Mouse (Mus musculus): ENCODE measurements around the gene Afap1l2.

The Afap1l2 gene

DNA sequence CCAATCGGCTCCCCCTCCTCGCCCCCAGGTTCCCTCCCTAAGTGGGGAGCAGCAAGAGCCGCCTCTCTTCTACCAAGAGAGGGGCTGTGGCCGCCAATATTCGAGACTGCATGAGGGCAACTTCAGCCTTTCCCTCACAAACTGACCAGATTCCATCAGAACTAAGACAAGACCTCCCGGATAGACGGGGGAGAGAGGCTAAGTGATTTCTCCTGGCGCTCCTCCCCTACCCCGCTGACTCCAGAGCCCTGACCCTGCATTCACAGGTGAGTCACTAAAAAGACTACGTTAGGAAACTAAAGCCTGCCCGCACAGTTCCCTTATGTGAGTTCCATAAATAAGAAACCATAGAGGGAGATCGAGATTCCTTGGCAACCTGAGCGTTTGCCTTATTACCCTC is 1.2 kb downstream of the Afap1l2 start:
- peak in 1 of 2 experiments; percentile 51 for DNase-seq

GRCm38 (mm10) chr19:57005062-57005461 is 3.0 kb downstream of the Afap1l2 start:
- DNase-seq = peak in 1 of 2 experiments; percentile 52

DNA sequence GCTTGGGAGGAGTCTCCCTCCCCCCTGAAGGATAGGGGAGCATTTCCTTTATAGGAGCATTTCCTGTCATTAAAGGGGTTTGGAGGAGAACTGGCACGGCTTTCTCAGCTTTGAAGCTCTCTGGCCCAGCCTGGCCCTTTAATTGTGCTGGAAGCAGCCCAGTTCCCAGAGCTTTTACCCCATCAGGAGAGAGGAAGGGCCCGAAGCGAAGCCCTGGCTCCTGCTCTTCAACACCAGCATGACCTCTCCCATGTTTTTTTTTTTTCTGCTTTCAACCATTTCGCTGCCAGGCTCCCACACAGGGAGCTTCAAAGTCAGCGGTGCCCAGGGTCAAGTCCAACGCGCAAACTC is 4.6 kb downstream of the Afap1l2 start:
- peak; percentile 75 to 77 for DNase-seq

GRCm38 (mm10) chr19:57002741-57003459 is 5.1 kb downstream of the Afap1l2 start:
- DNase-seq = no peak

DNA sequence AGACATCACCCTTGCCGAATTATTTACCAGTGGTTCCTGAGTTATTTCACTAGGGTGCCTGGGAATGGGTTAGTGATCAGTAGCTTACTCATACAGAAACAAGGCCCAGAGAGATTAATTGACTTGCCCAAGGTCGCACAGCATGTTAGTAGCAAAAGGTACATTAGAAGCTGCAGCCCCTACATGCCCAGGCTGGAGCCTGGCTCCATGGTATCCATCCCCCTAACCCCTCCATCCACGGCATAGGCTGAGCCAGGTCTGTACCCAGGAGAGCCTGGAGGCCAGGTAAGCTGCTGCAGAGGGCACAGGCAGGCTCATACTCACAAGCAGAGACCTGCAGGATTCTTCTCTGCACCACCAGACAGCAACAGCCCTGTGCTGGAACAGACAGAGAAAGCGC is 6.1 kb downstream of the Afap1l2 start:
- DNase-seq = no peak

- no peak for DNase-seq
Measured at GRCm38 (mm10) chr19:57000592-57000991, 7.4 kb downstream of the Afap1l2 start.

GRCm38 (mm10) chr19:56999781-57000180 is 8.2 kb downstream of the Afap1l2 start:
- DNase-seq = no peak

GRCm38 (mm10) chr19:56998910-56999309 is 9.1 kb downstream of the Afap1l2 start:
- DNase-seq = no peak

DNA sequence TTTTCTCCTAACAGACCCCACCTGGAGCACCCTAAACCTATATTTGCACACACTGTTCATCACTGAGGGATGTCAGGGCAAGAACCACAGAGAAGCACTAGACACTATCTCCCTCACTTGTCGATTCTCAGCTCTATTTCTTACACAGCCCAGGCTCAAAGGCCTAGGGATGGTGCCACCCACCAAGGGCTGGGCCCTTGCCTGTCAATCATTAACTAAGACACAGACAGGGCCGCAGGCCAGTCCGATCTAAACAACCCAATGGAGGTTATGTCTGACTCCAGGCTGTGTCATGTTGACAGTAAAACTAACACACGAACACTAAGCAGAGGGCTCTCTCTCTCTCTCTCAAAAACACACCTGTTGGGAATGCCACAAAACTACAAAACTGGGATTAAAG is 9.7 kb downstream of the Afap1l2 start:
- DNase-seq = peak; percentile 74 to 81

DNA sequence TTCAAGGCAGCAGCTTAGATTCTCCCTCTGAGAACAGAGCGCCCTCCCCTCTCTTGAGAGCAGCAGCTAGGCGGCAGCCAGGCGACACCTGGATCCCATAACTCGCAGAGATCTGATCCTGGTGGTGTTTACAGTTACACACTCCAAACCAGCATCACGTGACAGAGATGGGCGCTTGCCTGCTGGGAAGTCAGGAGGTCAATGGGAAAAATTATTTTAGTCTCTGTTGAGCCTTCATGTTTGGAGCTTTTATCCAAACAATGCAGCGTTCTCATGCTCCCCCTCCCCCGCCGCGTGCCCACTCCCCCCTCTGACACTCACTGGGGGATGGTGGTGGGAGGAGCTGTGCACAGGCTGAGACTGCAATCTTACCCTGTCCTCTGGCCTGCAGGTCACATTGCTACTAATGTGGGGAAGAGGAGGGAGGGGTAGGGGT is 10.8 kb downstream of the Afap1l2 start:
- peak; percentile 79 to 81 for DNase-seq

- DNase-seq = peak; percentile 66 to 82
Measured at GRCm38 (mm10) chr19:56995441-56995840, 12.6 kb downstream of the Afap1l2 start.

- DNase-seq = peak; percentile 77 to 88
Measured at GRCm38 (mm10) chr19:56994653-56995052, 13.4 kb downstream of the Afap1l2 start.

DNA sequence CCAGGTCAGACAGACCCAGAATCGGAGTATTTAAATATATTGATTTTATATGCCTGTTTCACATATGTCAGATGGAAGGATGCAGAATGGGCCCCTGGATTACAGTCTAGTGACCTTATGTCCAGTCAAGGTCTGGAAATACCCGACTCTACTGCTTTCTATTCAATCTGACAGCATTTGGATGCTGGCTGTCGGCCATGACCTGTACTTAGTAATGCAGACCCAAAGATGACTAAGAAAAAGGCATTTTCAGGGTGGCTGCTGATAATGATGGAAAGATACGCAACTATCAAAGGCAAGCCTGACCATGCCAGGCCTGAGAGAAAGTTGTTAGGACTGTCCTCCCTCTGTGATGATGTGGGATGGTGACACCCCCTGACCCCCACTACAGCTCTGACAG is 14.3 kb downstream of the Afap1l2 start:
- DNase-seq = peak; percentile 65 to 67

DNA sequence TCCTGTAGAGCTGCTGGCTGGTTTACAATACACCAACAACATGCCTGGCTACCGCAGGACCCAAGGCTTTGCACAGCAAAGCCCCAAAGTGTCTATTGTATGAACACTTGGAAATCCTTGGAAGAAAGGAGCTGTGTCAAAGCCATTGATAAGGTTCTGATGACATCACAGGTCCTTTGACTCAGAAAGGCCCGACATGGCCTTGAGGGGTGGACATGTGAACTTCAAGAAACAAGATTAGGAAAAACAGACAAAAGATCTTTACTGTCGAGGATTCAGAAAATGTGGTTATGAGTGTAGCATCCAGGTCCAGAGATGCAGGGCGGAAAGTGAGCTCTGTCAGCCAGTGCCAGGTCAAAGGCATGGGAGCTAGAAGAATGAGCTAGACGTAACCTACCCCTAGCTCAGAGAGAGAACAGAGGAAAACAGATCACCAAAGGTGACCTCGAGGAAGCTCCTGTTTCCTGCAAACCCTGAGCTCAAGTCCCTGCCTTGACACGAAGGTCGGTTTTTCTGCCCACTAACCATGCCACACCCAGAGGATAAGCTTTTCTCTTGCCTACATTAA is 15.0 kb downstream of the Afap1l2 start:
- peak in 1 of 2 experiments; percentile 22 for DNase-seq

GRCm38 (mm10) chr19:56990367-56991111 is 17.5 kb downstream of the Afap1l2 start:
- peak; percentile 73 to 83 for DNase-seq

GRCm38 (mm10) chr19:56989171-56989570 is 18.9 kb downstream of the Afap1l2 start:
- DNase-seq = no peak

DNA sequence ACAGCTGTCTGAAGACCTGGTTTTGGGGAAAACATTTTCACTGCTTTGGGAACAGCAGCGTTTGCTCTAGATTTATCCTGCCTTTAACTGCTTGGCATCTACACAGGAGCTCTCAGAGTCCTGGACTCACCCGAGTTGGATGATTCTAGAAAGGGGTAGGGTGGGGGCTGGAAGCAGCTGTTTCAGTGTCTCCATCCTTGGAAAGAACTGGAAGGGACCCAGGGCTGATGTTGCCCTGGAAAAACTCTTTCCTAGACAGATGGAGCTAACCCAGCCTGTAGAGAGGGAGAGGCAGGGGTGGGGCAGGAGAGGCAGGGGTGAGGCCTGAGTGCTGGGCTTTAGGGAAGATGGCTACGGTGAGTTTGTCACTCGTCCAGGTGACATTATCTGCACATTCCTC is 23.8 kb downstream of the Afap1l2 start:
- no peak for DNase-seq

GRCm38 (mm10) chr19:56983757-56984156 is 24.3 kb downstream of the Afap1l2 start:
- DNase-seq = peak in 1 of 2 experiments; percentile 35

DNA sequence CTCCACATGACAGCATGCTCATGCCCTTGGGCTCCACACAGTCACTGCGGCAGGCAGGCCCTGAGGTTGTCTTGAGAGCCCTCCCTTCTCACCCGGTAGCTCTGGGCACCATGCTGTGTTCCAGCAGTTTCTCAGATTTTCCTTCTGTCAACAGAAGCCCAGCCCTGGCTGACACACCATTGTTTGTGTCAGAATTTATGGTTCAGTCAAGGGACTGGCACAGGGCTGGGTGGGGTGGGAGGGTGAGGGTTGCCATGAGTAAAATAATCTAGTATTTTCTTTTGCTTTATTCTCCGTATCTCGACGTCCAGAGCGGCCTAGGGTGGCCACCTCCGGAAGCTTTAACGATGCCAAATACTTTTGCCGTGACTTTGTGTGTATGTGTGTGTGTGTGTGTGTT is 26.3 kb downstream of the Afap1l2 start:
- no peak for DNase-seq

GRCm38 (mm10) chr19:56980803-56981202 is 27.2 kb downstream of the Afap1l2 start:
- peak; percentile 70 to 89 for DNase-seq

GRCm38 (mm10) chr19:56976962-56977948 is 30.8 kb downstream of the Afap1l2 start:
- DNase-seq = peak; percentile 78 to 86

DNA sequence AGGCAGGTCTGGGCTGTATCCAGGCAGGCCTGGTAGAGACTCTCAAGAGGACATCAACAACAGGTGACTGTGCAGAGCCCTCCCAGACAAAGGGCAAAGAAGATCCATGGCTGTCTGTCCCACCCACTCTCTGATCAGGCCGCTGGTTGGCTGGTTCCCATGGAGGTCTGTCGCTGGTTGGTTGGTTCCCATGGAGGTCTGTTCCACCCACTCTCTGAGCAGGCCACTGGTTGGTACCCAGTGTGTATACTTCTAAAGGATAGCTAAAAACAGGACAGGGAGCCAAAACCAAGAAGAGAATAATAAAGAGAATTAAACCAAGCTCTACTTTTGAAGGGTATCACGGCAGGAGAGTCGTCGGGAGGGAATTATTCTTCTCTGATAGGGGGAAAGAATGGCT is 31.5 kb downstream of the Afap1l2 start:
- no peak for DNase-seq

- no peak for DNase-seq
Measured at GRCm38 (mm10) chr19:56975502-56975901, 32.5 kb downstream of the Afap1l2 start.
